Mouse (Mus musculus) right cerebral cortex, postnatal 25 days (tissue): ENCODE data around the gene Hadh.

Experiments
- DNase-seq: peaks from one replicate; pipeline ENCODE4 v3.0.0; 2022

Hadh gene

GRCm38 (mm10) chr3:131214060-131214658, 57.7 kb downstream of the Hadh start:
- no peak for DNase-seq

GRCm38 (mm10) chr3:131212200-131212599, 59.7 kb downstream of the Hadh start:
- DNase-seq = no peak

GRCm38 (mm10) chr3:131208265-131208891, 63.5 kb downstream of the Hadh start:
- DNase-seq = no peak

GRCm38 (mm10) chr3:131207846-131208245, 64.1 kb downstream of the Hadh start:
- DNase-seq = no peak

- DNase-seq = no peak
Observed at GRCm38 (mm10) chr3:131202311-131202710, 69.6 kb downstream of the Hadh start.

GRCm38 (mm10) chr3:131199590-131200288, 72.2 kb downstream of the Hadh start:
- no peak for DNase-seq

- no peak for DNase-seq
Observed at GRCm38 (mm10) chr3:131198991-131199390, 72.9 kb downstream of the Hadh start.

- no peak for DNase-seq
Observed at GRCm38 (mm10) chr3:131196507-131197019, 75.3 kb downstream of the Hadh start.

GRCm38 (mm10) chr3:131196050-131196449, 75.9 kb downstream of the Hadh start:
- no peak for DNase-seq

GRCm38 (mm10) chr3:131191454-131191853, 80.4 kb downstream of the Hadh start:
- DNase-seq = no peak

GRCm38 (mm10) chr3:131190671-131191367, 81.1 kb downstream of the Hadh start:
- DNase-seq = no peak

- DNase-seq = no peak
Observed at GRCm38 (mm10) chr3:131190239-131190638, 81.7 kb downstream of the Hadh start.

- no peak for DNase-seq
Observed at GRCm38 (mm10) chr3:131186193-131186592, 85.7 kb downstream of the Hadh start.
